Mouse (Mus musculus): ENCODE data around the gene Commd3. TPM values are rescaled to one million over a fixed set of nuclear protein-coding genes. Genes with fewer than 3 reads are reported as not detected.

Commd3 gene
- total RNA-seq, 4 experiments from 2014 or later: 88.6 to 108 (median 96.9) TPM

- DNase-seq (ENCODE audit: low spot score): no peak
Observed at GRCm38 (mm10) chr2:18722208-18722830, 50.1 kb downstream of the Commd3 start.

DNA sequence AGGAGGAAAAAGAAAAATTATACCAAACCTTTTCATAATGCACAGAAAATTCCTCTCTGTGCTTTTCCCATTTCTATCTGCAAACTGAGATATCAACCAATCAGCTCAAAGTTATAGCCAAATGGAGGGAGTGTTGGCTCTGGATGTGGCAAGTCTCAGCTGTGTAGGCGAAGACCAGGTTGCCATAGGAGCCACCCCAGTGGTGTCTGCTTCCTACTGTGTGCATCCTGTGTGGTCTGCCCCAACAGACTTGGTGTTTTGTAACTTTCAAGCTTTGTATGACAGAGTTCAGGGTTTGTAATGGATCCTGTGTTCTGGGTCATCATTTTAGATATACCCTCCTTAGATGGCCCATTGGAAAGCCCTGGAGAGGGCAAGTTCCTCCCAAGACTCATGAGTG, 52.3 kb downstream of the Commd3 start:
- DNase-seq (ENCODE audit: low spot score): no peak

Other genes starting within 250 kb of the Commd3 start
- gene Bmi1, start 4.6 kb downstream of the Commd3 start, total RNA-seq (2022): 10 to 100 TPM; 51.9 to 74.4 (median 64.3) TPM
- gene Spag6, start 21.6 kb downstream of the Commd3 start, total RNA-seq (2022): under 1 TPM in 3 of 4 experiments, not detected in 1; 0.38 to 0.65 (median 0.49) TPM

Data from heart, adult 8-10 months (tissue).